Mouse (Mus musculus) left cerebral cortex, adult 6 months (tissue): ENCODE results near the gene Aldh18a1. TPM values are rescaled to one million over a fixed set of nuclear protein-coding genes. Genes with fewer than 3 reads are reported as not detected.

ENCODE experiments used
- long read RNA-seq, 2 experiments: library from polyadenylated mRNA; unstranded; transcript quantifications; one replicate each; pipeline ENCODE4 v2.0.0; 2019 to 2020
- polyA plus RNA-seq: library from polyadenylated mRNA; unstranded; fragments of <200 nt; fragmentation: Nextera tagmentation; gene quantifications from 2 replicates; pipeline ENCODE4 v1.2.3, GENCODE M21; 2021

Gene Aldh18a1
- 8.4 and 9.9 TPM in 2 replicates for polyA plus RNA-seq
- long read RNA-seq, experiment 1, transcript Aldh18a1-201 (19 exons, 3,527 nt), result major isoform, 58 of 82 reads
- long read RNA-seq, experiment 1, partial matches to known transcripts, result 7 of 82 reads
- long read RNA-seq, experiment 1, other reads (novel, unspliced or antisense), result 13 of 82 reads
- long read RNA-seq, experiment 2, partial matches to known transcripts, result 4 of 11 reads
- long read RNA-seq, experiment 2, other reads (novel, unspliced or antisense), result 4 of 11 reads

GRCm38 (mm10) chr19:40588293-40588654, at the start of gene Aldh18a1:
Gene Aldh18a1 (minus strand): TSS chr19:40588463.

GRCm38 (mm10) chr19:40611830-40612506, 23.7 kb upstream of the Aldh18a1 start, which contains the start of the genes Tctn3 and Entpd1:
Gene Tctn3 (minus strand): TSS chr19:40612233.
Gene Entpd1 (plus strand): TSS chr19:40612366.

DNA sequence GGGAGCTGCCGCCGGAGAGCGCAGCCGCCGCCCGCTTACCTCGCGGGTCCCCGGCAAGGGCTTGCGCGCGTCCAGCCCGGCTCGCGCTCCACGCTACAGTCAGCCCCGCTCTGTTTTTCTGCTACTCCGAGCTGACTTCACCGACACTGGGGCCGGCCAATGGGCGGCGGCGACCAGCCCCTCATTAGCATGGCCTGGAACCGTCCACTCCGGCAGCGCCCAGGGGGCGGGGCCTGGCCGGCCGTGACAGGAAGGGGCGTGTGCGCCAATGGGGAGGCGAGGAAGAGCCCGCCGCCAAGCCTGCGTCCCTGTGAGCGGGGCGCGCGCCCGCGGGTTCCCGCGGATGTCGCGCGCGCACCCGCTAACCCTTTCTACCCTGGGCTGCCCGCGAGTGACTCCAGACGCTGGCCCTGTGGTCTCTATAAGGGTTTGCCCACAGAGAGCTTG, 74.6 kb downstream of the Aldh18a1 start, which contains the start of gene Sorbs1:
Sorbs1 (minus strand) TSS at position 148 of the 447 bp plus-strand sequence.

Other genes starting within 250 kb of the Aldh18a1 start
- 52.6 and 62.7 TPM in 2 replicates for gene Sorbs1, start 74.7 kb downstream of the Aldh18a1 start, polyA plus RNA-seq
- 7.3 and 9.4 TPM in 2 replicates for gene Tctn3, start 23.8 kb upstream of the Aldh18a1 start, polyA plus RNA-seq
- 14.9 and 19.8 TPM in 2 replicates for gene Entpd1, start 23.9 kb upstream of the Aldh18a1 start, polyA plus RNA-seq
- gene Cc2d2b, start 160.3 kb upstream of the Aldh18a1 start, polyA plus RNA-seq, result not detected in 2 replicates
- gene Ccnj, start 242.8 kb upstream of the Aldh18a1 start, polyA plus RNA-seq, result 2.8 and 3.4 TPM in 2 replicates